Mouse (Mus musculus): Measurements from ENCODE around the gene Dnttip1. TPM values are rescaled to one million over a fixed set of nuclear protein-coding genes. Genes with fewer than 3 reads are reported as not detected.

The Dnttip1 gene
- polyA plus RNA-seq, 1 experiment from 2014 or later: 82.0 TPM

DNA sequence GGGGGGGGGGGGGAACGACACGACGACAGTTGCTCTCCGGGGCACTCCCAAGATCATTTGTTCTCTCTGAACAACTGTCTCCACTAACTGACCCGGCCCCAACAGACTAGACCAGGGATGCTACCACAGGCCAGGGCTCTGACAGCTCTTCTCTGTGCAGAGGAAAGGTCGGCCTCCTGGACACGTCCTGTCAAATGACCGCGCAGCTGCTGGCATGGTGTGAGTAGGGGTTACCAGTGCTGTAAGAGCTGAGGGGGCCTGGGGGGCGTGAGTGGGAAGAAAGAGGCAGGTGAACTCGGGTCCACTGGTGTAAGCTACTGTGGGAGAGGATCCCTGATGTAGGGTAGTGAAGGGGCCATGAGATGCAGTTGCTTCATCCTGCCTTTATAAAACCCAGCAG lies 12.1 kb downstream of the Dnttip1 start:
- peaks cover 23% of the 10 kb centered on the region for H3K36me3 ChIP-seq (replicated peaks; ENCODE audit: control insufficient read depth, insufficient read depth, low read depth, low read length)
- 89% methylated on average over 11 of the region's 11 CpGs for WGBS
- ATAC-seq (replicated peaks; ENCODE audit: insufficient number of reproducible peaks, low FRiP score, low TSS enrichment, low read depth) (no peak), DNase-seq (ENCODE audit: low spot score) (no peak)
- no peak overlapping the region for H3K27ac ChIP-seq (replicated peaks; ENCODE audit: low read depth, low read length)
- H3K9me3 ChIP-seq (replicated peaks; ENCODE audit: control insufficient read depth, low read length): no peaks in the 10 kb centered on the region
- no peak overlapping the region for H3K4me3 ChIP-seq (ENCODE audit: low read depth, low read length)
- no peaks in the 10 kb centered on the region for H3K27me3 ChIP-seq (ENCODE audit: control insufficient read depth, insufficient read depth, low read length)
- H3K9ac ChIP-seq (replicated peaks; ENCODE audit: low read length): no peak overlapping the region
- H3K4me1 ChIP-seq (ENCODE audit: control insufficient read depth, insufficient read depth, low read length): no peaks in the 10 kb centered on the region
- no peak overlapping the region for H3K4me2 ChIP-seq (ENCODE audit: low read depth, low read length)

DNA sequence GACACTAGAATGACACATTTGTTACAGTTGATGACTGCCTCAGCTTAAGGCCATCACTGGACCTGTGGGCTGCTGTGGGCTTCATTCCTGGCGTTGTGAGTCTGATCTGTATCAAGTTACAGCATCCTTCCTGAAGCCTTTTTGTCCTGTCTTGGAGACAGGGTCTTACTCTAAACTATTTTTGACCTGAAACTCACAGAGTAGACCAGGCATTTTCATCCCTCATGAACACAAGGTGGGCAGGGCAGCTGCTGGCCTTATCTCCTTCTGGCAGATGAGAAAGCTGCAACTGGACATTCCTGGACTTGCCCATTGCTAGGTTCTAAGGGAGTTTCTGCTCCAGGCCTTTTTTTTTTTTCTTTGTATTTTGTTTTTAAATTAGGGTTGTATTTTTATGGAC lies 12.9 kb downstream of the Dnttip1 start:
- no peak overlapping the region for H3K4me3 ChIP-seq (ENCODE audit: low read depth, low read length)
- H3K4me1 ChIP-seq (ENCODE audit: control insufficient read depth, insufficient read depth, low read length): no peaks in the 10 kb centered on the region
- H3K36me3 ChIP-seq (replicated peaks; ENCODE audit: control insufficient read depth, insufficient read depth, low read depth, low read length): peaks cover 26% of the 10 kb centered on the region
- WGBS: 60% methylated on average over 1 of the region's 1 CpGs
- no peaks in the 10 kb centered on the region for H3K27me3 ChIP-seq (ENCODE audit: control insufficient read depth, insufficient read depth, low read length)
- ATAC-seq (replicated peaks; ENCODE audit: insufficient number of reproducible peaks, low FRiP score, low TSS enrichment, low read depth): no peak
- no peak overlapping the region for H3K9ac ChIP-seq (replicated peaks; ENCODE audit: low read length)
- no peak overlapping the region for H3K27ac ChIP-seq (replicated peaks; ENCODE audit: low read depth, low read length)
- H3K4me2 ChIP-seq (ENCODE audit: low read depth, low read length): no peak overlapping the region
- DNase-seq (ENCODE audit: low spot score): no peak
- H3K9me3 ChIP-seq (replicated peaks; ENCODE audit: control insufficient read depth, low read length): no peaks in the 10 kb centered on the region

DNA sequence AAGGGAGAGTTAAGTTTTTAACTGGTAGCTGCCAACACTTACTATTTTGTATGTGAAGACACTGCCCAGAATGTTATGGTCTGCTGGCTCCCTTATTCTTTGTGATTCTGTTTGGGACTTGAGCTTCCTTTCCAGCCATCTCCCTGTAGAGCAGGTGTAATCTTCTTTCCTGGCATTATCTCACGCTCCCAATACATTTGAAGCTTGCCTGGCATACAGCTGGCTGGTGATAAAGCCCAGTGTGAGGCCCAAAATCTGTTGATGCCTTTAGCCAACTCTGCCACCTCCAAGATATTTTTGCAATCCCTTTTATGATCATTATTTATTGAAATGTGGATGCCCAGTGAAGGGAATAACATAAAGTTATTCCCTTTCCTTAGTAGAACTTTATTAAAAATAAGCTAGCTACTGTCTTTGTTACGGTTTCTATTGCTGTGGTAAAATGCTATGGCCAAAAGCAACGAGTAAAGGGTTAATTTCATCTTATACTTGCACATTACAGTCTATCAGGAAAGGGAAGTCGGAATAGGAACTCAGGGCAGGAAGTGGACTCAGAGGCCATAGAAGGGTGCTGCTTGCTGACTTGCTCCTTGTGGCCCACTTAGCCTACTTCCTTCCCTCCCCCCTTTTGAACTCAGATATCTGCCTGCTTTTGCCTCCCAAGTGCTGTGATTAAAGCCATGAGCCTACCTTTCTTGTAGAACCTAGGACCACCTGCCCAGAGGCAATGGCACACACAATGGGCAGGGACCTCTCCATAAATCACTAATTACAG lies 14.5 kb downstream of the Dnttip1 start:
- H3K9ac ChIP-seq (replicated peaks; ENCODE audit: low read length): no peak overlapping the region
- H3K4me3 ChIP-seq (ENCODE audit: low read depth, low read length): no peak overlapping the region
- DNase-seq (ENCODE audit: low spot score) (no peak), ATAC-seq (replicated peaks; ENCODE audit: insufficient number of reproducible peaks, low FRiP score, low TSS enrichment, low read depth) (no peak)
- H3K27me3 ChIP-seq (ENCODE audit: control insufficient read depth, insufficient read depth, low read length): no peaks in the 10 kb centered on the region
- H3K4me1 ChIP-seq (ENCODE audit: control insufficient read depth, insufficient read depth, low read length): no peaks in the 10 kb centered on the region
- peaks cover 24% of the 10 kb centered on the region for H3K36me3 ChIP-seq (replicated peaks; ENCODE audit: control insufficient read depth, insufficient read depth, low read depth, low read length)
- H3K27ac ChIP-seq (replicated peaks; ENCODE audit: low read depth, low read length): no peak overlapping the region
- WGBS: 83% methylated on average over 4 of the region's 4 CpGs
- no peak overlapping the region for H3K4me2 ChIP-seq (ENCODE audit: low read depth, low read length)
- H3K9me3 ChIP-seq (replicated peaks; ENCODE audit: control insufficient read depth, low read length): no peaks in the 10 kb centered on the region

DNA sequence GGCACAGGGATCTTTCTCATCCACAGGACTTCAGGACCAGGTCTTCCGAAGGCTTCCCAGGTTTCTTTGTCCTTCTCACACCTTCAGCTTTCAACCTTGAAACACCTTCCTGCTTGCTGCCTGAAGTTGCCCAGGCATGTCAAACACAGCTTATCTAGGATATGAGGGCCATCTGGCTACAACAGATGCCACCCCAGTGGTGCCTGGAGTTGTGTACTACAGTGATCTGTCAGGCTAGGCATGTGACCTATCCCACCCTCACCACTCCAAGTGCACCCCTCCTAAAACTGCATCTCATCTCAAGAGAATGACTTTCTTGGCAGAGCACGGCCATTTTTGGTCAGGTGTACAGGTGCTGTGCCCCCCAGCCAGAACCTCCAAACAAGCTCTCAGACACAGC lies 15.7 kb downstream of the Dnttip1 start:
- H3K4me1 ChIP-seq (ENCODE audit: control insufficient read depth, insufficient read depth, low read length): no peaks in the 10 kb centered on the region
- H3K27ac ChIP-seq (replicated peaks; ENCODE audit: low read depth, low read length): no peak overlapping the region
- H3K4me3 ChIP-seq (ENCODE audit: low read depth, low read length): no peak overlapping the region
- no peak for DNase-seq (ENCODE audit: low spot score)
- 92% methylated on average over 2 of the region's 2 CpGs for WGBS
- peaks cover 20% of the 10 kb centered on the region for H3K36me3 ChIP-seq (replicated peaks; ENCODE audit: control insufficient read depth, insufficient read depth, low read depth, low read length)
- no peaks in the 10 kb centered on the region for H3K27me3 ChIP-seq (ENCODE audit: control insufficient read depth, insufficient read depth, low read length)
- no peak overlapping the region for H3K9ac ChIP-seq (replicated peaks; ENCODE audit: low read length)
- no peak for ATAC-seq (replicated peaks; ENCODE audit: insufficient number of reproducible peaks, low FRiP score, low TSS enrichment, low read depth)
- H3K4me2 ChIP-seq (ENCODE audit: low read depth, low read length): no peak overlapping the region
- H3K9me3 ChIP-seq (replicated peaks; ENCODE audit: control insufficient read depth, low read length): no peaks in the 10 kb centered on the region

DNA sequence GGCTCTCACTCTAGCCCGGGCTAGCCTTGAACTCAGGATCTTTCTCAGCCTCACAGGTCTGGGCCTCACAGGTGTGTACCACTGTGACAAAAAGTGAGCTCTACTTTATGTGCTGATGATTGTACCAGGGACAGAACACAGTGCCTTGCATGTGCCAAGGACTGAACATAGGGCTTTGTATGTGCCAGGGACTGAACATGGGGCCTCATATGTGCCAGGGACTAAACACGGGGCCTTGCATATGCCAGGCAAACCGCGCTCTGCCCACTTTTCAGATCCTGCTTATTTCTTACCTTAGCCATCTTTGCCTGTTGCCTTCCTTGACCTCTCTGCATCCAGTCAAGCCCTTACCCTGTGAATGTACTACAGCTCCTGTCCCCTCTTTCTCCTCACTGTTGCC lies 16.2 kb downstream of the Dnttip1 start:
- ATAC-seq (replicated peaks; ENCODE audit: insufficient number of reproducible peaks, low FRiP score, low TSS enrichment, low read depth): no peak
- Histone ChIP-seq H3K27me3 (ENCODE audit: control insufficient read depth, insufficient read depth, low read length) (no peaks in the 10 kb centered on the region), H3K36me3 (replicated peaks; ENCODE audit: control insufficient read depth, insufficient read depth, low read depth, low read length) (peaks cover 20% of the 10 kb centered on the region), H3K4me3 (ENCODE audit: low read depth, low read length) (no peak overlapping the region), H3K4me2 (ENCODE audit: low read depth, low read length) (no peak overlapping the region), H3K9me3 (replicated peaks; ENCODE audit: control insufficient read depth, low read length) (no peaks in the 10 kb centered on the region), H3K27ac (replicated peaks; ENCODE audit: low read depth, low read length) (no peak overlapping the region), H3K9ac (replicated peaks; ENCODE audit: low read length) (no peak overlapping the region), H3K4me1 (ENCODE audit: control insufficient read depth, insufficient read depth, low read length) (no peaks in the 10 kb centered on the region)
- 96% methylated on average over 4 of the region's 4 CpGs for WGBS
- DNase-seq (ENCODE audit: low spot score): no peak

DNA sequence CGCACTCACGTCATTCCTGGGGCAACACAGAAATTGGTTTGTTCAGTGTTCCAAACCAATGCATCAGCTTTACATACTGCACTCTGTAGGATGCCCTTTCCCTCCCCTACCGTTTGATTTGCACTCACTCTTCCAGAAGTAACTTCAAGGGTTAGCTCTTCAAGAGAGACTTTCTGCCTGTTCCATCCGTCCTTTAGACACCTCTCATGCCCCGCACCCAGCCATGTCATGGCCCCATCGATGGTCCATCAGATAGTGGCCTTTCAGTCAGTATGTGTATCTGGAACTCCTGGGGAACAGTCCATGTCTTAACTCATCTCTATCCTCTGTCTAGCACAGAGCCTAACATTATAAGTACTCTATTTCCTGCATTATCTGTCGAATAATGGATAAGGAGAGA lies 16.8 kb downstream of the Dnttip1 start:
- WGBS: 87% methylated on average over 7 of the region's 7 CpGs
- Histone ChIP-seq H3K27me3 (ENCODE audit: control insufficient read depth, insufficient read depth, low read length) (no peaks in the 10 kb centered on the region), H3K9ac (replicated peaks; ENCODE audit: low read length) (no peak overlapping the region), H3K27ac (replicated peaks; ENCODE audit: low read depth, low read length) (no peak overlapping the region), H3K36me3 (replicated peaks; ENCODE audit: control insufficient read depth, insufficient read depth, low read depth, low read length) (peaks cover 20% of the 10 kb centered on the region), H3K4me1 (ENCODE audit: control insufficient read depth, insufficient read depth, low read length) (no peaks in the 10 kb centered on the region), H3K9me3 (replicated peaks; ENCODE audit: control insufficient read depth, low read length) (no peaks in the 10 kb centered on the region), H3K4me2 (ENCODE audit: low read depth, low read length) (no peak overlapping the region), H3K4me3 (ENCODE audit: low read depth, low read length) (no peak overlapping the region)
- DNase-seq (ENCODE audit: low spot score): no peak
- ATAC-seq (replicated peaks; ENCODE audit: insufficient number of reproducible peaks, low FRiP score, low TSS enrichment, low read depth): no peak

DNA sequence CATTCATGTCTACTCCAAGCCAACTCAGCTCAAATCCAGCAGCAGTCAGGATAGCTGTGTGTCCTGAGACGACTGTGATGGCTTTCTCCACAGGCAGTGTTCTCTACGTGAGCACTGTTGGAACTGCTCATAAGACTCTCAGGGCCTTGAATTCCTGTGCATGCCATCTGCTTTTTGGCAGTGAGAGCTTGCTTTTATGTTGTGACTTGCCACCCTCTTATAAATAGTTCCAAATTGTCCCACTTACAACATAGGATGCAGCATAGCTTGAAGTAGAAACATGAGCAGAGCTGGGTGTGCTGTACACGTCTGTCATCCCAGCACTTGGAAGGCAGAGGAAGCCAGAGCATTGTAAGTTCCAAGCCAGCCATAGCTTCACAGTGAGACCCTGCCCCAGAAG lies 20.1 kb downstream of the Dnttip1 start:
- H3K4me3 ChIP-seq (ENCODE audit: low read depth, low read length): no peak overlapping the region
- H3K4me1 ChIP-seq (ENCODE audit: control insufficient read depth, insufficient read depth, low read length): no peaks in the 10 kb centered on the region
- DNase-seq (ENCODE audit: low spot score): no peak
- no peak overlapping the region for H3K27ac ChIP-seq (replicated peaks; ENCODE audit: low read depth, low read length)
- H3K27me3 ChIP-seq (ENCODE audit: control insufficient read depth, insufficient read depth, low read length): no peaks in the 10 kb centered on the region
- ATAC-seq (replicated peaks; ENCODE audit: insufficient number of reproducible peaks, low FRiP score, low TSS enrichment, low read depth): no peak
- no peak overlapping the region for H3K4me2 ChIP-seq (ENCODE audit: low read depth, low read length)
- 83% methylated on average over 3 of the region's 3 CpGs for WGBS
- H3K36me3 ChIP-seq (replicated peaks; ENCODE audit: control insufficient read depth, insufficient read depth, low read depth, low read length): peaks cover 10% of the 10 kb centered on the region
- H3K9ac ChIP-seq (replicated peaks; ENCODE audit: low read length): no peak overlapping the region
- no peaks in the 10 kb centered on the region for H3K9me3 ChIP-seq (replicated peaks; ENCODE audit: control insufficient read depth, low read length)

DNA sequence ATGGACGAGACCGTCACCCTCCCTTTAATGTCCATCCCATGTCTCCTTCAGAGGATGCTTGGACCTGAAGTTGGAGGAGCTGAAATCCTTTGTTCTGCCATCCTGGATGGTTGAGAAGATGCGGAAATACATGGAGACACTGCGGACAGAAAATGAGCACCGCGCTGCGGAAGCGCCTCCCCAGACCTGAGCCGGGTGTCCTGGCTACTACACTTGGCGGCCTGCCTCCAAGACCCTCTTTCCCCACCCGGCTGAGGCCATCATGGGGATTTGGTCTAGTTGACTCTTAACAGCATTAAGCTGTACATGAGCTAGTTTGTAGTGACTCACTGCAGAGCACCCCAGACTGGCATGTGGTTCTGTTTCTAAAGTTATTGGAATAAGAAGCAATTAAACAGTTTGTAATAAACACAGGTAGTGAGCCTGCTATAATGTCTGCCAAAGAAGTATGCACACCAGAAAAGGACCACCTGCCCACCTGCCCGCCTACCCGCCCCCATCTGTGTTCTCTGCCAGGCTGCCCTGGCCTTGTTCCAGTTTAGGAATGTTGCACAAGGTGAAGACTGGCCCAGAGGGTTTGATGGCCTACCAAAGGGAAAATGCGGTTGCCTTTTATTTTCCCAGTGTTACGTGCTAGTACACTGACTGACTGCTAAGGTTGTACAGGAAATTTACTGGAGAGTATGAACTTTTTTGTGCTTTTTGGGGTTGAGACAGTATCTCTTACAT lies 22.2 kb downstream of the Dnttip1 start:
- Histone ChIP-seq H3K27me3 (ENCODE audit: control insufficient read depth, insufficient read depth, low read length) (no peaks in the 10 kb centered on the region), H3K36me3 (replicated peaks; ENCODE audit: control insufficient read depth, insufficient read depth, low read depth, low read length) (peaks cover 2% of the 10 kb centered on the region), H3K27ac (replicated peaks; ENCODE audit: low read depth, low read length) (no peak overlapping the region), H3K4me1 (ENCODE audit: control insufficient read depth, insufficient read depth, low read length) (peaks cover 4% of the 10 kb centered on the region; the same call in 1 of the 2 replicates), H3K9me3 (replicated peaks; ENCODE audit: control insufficient read depth, low read length) (no peaks in the 10 kb centered on the region), H3K4me3 (ENCODE audit: low read depth, low read length) (no peak overlapping the region), H3K9ac (replicated peaks; ENCODE audit: low read length) (no peak overlapping the region), H3K4me2 (ENCODE audit: low read depth, low read length) (no peak overlapping the region)
- 92% methylated on average over 15 of the region's 15 CpGs for WGBS
- no peak for DNase-seq (ENCODE audit: low spot score)
- ATAC-seq (replicated peaks; ENCODE audit: insufficient number of reproducible peaks, low FRiP score, low TSS enrichment, low read depth): no peak

All from embryonic facial prominence, embryonic 11.5 days (tissue).